Mouse (Mus musculus) skeletal muscle tissue, adult 2 months (tissue): ENCODE results near the gene Camk1g.

Experiments
- DNase-seq: peaks from one replicate; pipeline ENCODE4 v3.0.0-alpha.2; 2012; ENCODE audit warnings: low read depth, low spot score

The Camk1g gene

DNA sequence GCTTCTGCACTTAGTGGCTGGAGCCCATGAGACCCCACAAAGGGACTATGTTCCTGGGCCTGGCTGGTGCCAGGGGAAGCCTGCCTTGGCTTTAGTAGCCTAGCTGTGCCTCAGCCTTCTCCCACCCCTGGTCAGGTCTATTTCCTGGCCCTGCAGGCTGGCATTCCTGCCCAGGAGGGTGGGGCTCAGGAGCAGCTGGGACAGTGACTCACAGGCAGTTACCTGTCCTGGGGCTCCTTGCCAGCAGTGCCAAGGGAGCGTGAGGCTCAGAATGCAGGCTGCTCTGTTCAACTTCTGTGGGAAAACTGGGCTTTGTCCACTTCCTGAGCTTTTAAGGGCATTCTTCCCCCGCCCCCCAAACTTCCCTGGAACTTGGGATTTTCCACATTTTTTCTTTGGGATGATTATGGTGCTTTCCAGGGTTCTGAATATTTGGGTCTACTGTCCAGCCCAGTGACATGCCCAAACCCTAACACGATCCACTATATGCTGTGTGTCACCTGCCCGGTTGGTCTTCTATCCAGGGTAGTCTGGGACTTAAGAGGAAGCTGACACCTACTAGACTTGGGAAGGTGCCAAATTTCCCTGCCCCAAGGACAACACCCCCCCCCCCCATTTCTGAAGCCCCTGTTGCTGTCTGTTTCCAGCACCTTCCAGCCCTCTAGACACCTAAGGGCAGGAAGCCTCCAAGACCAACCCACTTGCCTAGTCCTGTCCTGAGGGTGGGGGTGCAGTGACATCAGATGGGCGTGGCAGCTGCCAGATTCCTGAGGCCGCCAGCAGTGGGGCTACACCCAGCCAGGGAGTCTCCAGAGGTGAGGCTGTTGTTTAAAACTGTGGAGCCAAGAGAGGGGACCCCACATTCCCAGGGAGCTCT lies 68.6 kb downstream of the Camk1g start:
- no peak for DNase-seq

DNA sequence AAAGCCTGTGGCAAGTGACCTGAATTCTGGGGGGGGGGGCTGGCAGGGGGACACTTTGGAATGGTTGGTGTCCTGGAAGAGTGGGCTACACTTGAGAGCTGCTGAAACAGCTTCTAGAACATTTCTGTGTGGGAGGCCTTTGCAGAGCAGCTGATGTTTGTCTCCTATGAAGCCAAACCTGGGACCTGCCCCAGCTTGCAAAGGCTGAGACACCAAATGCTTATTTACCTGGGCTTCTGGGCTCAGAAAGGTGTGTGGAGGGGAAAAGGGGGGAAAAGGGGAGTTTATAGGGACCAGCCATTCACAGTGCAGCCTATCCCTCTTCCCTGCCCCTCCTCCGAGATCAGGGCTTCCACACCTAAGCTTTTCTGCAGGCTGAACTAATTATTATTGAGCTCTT lies 70.1 kb downstream of the Camk1g start:
- no peak for DNase-seq

DNA sequence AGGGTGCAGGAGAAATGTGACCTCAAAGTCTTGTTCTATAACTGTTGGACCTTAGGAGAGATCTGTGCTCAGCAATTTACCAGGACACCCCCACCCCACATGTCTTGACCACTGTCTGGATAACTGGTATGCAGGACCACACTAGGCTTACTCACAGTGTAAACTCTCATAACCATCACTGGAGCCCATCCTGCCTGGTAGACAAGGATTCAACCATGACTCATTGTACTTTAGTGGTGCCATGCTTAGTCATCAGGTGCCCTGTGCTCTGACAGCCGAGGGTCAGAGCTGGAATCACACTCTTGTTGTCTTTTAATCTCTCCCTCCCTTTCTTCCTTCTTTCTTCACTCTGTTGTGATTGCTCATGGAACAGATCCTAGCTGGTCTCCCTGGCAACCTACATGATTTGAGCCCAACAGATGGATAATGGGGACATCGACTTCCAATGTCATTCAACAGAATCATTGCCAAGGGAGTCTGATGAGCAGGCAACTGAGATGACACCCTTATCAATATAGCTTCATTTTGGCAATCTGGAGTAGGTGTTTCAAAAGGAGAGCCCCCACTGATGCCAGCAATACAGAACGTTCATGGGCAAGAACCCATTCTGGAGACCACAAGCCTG lies 71.8 kb downstream of the Camk1g start:
- no peak for DNase-seq
